Mouse (Mus musculus): ENCODE measurements around the gene Ntsr2. TPM values are rescaled to one million over a fixed set of nuclear protein-coding genes. Genes with fewer than 3 reads are reported as not detected.

The Ntsr2 gene
- polyA plus RNA-seq, 1 experiment, result 3.0 TPM

DNA sequence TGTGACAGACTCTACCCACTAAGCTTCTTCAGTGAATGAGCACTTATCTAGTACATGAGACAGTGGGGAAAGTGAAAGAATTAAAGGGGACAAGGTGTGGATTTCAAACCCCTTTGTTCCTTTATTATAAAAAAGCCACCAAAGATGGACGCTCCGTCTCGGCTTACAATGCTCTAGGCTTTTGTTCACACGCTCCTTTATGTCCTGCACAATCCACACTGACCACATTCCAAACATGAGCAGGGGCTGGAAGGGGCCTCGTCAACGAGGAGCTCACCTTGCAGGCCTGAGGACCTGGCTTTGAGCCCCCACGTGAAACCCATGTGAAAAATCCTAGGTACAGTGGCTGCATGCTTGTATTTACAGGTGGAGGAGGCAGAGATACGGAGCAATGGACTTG is 8.5 kb upstream of the Ntsr2 start:
- Histone ChIP-seq H3K4me3 (ENCODE audit: control insufficient read depth, insufficient read depth, low read length) (no peak overlapping the region), H3K36me3 (ENCODE audit: control insufficient read depth, insufficient read depth, low read length) (no peaks in the 10 kb centered on the region), H3K27me3 (ENCODE audit: control insufficient read depth, insufficient read depth, low read length) (no peaks in the 10 kb centered on the region), H3K4me1 (replicated peaks; ENCODE audit: control insufficient read depth, insufficient read depth, low read length) (no peaks in the 10 kb centered on the region), H3K27ac (ENCODE audit: control insufficient read depth, insufficient read depth, low read length) (no peak overlapping the region)
- DNase-seq, result no peak
- 87% methylated on average over 8 of the region's 8 CpGs for WGBS
- TF ChIP-seq POLR2A (IDR thresholded peaks at IDR 0.05; ENCODE audit: control insufficient read depth, extremely low read depth, insufficient read depth, low read length, poor library complexity), result no peak
- no peak for TF ChIP-seq CTCF (IDR thresholded peaks at IDR 0.05; ENCODE audit: borderline replicate concordance, control insufficient read depth, extremely low read depth, insufficient read depth, low read length, poor library complexity)

DNA sequence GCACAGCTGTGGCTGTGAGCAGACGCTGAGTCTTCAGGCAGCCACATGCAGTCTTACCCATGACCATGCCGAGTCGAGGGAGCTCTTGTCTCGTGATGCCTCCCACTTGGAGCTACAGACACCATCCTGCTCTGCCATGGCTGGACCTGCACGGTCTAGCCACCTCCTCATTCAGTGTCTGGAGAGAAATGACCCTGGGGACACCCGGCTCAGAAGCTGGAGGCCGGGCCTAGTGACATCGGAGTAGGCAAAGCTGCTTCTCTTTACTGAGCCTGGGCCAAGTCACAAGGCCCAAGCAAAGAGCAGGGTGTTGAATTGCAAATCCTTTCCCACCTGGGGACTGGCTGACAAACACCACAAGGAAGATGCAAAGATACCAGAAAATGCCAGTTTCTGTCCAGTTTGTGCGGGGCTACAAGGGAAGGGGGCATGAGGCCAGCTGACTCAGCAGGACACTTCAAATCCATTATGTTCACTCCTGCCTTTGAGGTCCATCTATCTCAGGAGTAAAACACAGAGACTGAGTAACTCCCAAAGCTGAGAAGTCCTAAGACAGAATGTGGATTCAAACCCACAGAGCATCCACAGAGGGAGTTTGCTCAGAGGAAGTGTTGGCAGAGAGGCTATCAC is 6.3 kb upstream of the Ntsr2 start:
- DNase-seq, result no peak
- WGBS, result 67% methylated on average over 9 of the region's 9 CpGs
- TF ChIP-seq CTCF (IDR thresholded peaks at IDR 0.05; ENCODE audit: borderline replicate concordance, control insufficient read depth, extremely low read depth, insufficient read depth, low read length, poor library complexity) (no peak), POLR2A (IDR thresholded peaks at IDR 0.05; ENCODE audit: control insufficient read depth, extremely low read depth, insufficient read depth, low read length, poor library complexity) (no peak)
- Histone ChIP-seq H3K4me3 (ENCODE audit: control insufficient read depth, insufficient read depth, low read length) (no peak overlapping the region), H3K4me1 (replicated peaks; ENCODE audit: control insufficient read depth, insufficient read depth, low read length) (no peaks in the 10 kb centered on the region), H3K36me3 (ENCODE audit: control insufficient read depth, insufficient read depth, low read length) (no peaks in the 10 kb centered on the region), H3K27ac (ENCODE audit: control insufficient read depth, insufficient read depth, low read length) (no peak overlapping the region), H3K27me3 (ENCODE audit: control insufficient read depth, insufficient read depth, low read length) (no peaks in the 10 kb centered on the region)

DNA sequence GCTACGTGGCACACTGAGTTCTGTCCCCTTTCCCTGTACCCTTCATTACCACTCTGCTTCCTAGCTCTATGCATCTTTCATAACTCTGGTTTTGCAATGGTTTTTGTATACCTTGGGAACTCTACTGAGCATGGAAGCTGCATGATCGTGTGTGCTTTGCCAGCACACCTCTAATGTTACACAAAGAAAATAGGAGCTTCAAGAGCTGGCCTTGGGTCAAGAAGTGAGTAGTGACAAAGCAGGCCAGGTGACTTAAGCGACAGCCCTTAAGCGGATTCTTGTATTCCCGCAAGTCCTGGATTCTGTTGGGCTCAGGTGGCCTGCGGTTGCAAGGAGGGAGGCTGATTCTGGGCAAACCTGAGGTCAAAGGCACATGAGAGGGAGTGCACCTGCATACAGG is 4.9 kb upstream of the Ntsr2 start:
- H3K36me3 ChIP-seq (ENCODE audit: control insufficient read depth, insufficient read depth, low read length), result no peaks in the 10 kb centered on the region
- no peaks in the 10 kb centered on the region for H3K4me1 ChIP-seq (replicated peaks; ENCODE audit: control insufficient read depth, insufficient read depth, low read length)
- no peak for DNase-seq
- no peaks in the 10 kb centered on the region for H3K27me3 ChIP-seq (ENCODE audit: control insufficient read depth, insufficient read depth, low read length)
- H3K4me3 ChIP-seq (ENCODE audit: control insufficient read depth, insufficient read depth, low read length), result no peak overlapping the region
- H3K27ac ChIP-seq (ENCODE audit: control insufficient read depth, insufficient read depth, low read length), result no peak overlapping the region
- 86% methylated on average over 6 of the region's 6 CpGs for WGBS
- TF ChIP-seq POLR2A (IDR thresholded peaks at IDR 0.05; ENCODE audit: control insufficient read depth, extremely low read depth, insufficient read depth, low read length, poor library complexity), result no peak
- no peak for TF ChIP-seq CTCF (IDR thresholded peaks at IDR 0.05; ENCODE audit: borderline replicate concordance, control insufficient read depth, extremely low read depth, insufficient read depth, low read length, poor library complexity)

DNA sequence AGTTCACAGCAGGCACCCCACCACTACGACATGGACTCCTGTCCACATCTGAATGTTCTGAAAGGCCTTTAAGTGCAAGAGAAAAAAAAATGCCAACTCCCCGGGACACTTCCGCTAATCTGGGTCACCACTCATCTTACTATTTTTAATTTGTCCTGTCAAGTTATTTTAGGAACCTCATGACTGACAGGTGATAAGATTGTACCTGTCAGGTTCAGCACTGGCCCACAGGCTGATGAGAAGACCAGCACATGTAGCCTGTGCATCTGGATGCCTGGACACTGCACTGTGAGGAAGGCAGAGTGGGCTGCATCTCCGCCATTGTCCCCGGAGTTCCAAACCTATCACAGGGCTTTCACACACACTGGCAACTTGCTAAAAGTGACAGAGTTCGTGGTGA is 3.4 kb upstream of the Ntsr2 start:
- no peak for DNase-seq

DNA sequence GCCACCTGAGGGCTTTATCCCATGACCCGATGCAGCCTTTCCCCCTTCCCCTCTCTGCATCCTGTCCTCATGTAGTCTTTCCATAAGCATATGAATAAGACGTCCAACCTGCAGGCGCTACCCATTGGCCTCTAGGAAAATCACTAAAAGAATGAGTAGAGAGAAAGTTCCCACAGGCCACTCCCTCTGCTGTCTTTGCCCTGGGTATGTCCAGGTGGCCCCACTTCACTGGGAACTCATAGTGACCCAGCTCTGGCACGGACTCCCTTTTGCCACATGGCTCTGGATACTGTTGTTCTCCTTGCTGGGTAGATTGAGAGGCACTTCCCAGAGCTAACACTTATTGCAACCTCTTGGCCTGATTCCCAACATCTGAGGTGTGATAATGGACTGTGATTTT is 2.4 kb downstream of the Ntsr2 start:
- Histone ChIP-seq H3K4me1 (replicated peaks; ENCODE audit: control insufficient read depth, insufficient read depth, low read length) (no peaks in the 10 kb centered on the region), H3K27ac (ENCODE audit: control insufficient read depth, insufficient read depth, low read length) (no peak overlapping the region), H3K27me3 (ENCODE audit: control insufficient read depth, insufficient read depth, low read length) (no peaks in the 10 kb centered on the region; the same call in 1 of the 2 replicates), H3K4me3 (ENCODE audit: control insufficient read depth, insufficient read depth, low read length) (no peak overlapping the region), H3K36me3 (ENCODE audit: control insufficient read depth, insufficient read depth, low read length) (no peaks in the 10 kb centered on the region)
- WGBS, result 82% methylated on average over 4 of the region's 4 CpGs
- no peak for TF ChIP-seq CTCF (IDR thresholded peaks at IDR 0.05; ENCODE audit: borderline replicate concordance, control insufficient read depth, extremely low read depth, insufficient read depth, low read length, poor library complexity)
- TF ChIP-seq POLR2A (IDR thresholded peaks at IDR 0.05; ENCODE audit: control insufficient read depth, extremely low read depth, insufficient read depth, low read length, poor library complexity), result no peak
- no peak for DNase-seq

More for the DNA sequence above, 3.4 kb upstream of the Ntsr2 start:
- Histone ChIP-seq H3K36me3 (ENCODE audit: control insufficient read depth, insufficient read depth, low read length) (no peaks in the 10 kb centered on the region), H3K4me3 (ENCODE audit: control insufficient read depth, insufficient read depth, low read length) (no peak overlapping the region), H3K27me3 (ENCODE audit: control insufficient read depth, insufficient read depth, low read length) (no peaks in the 10 kb centered on the region; the same call in 1 of the 2 replicates), H3K4me1 (replicated peaks; ENCODE audit: control insufficient read depth, insufficient read depth, low read length) (no peaks in the 10 kb centered on the region), H3K27ac (ENCODE audit: control insufficient read depth, insufficient read depth, low read length) (no peak overlapping the region)
- WGBS, result 86% methylated on average over 6 of the region's 6 CpGs
- TF ChIP-seq CTCF (IDR thresholded peaks at IDR 0.05; ENCODE audit: borderline replicate concordance, control insufficient read depth, extremely low read depth, insufficient read depth, low read length, poor library complexity) (no peak), POLR2A (IDR thresholded peaks at IDR 0.05; ENCODE audit: control insufficient read depth, extremely low read depth, insufficient read depth, low read length, poor library complexity) (no peak)

DNA sequence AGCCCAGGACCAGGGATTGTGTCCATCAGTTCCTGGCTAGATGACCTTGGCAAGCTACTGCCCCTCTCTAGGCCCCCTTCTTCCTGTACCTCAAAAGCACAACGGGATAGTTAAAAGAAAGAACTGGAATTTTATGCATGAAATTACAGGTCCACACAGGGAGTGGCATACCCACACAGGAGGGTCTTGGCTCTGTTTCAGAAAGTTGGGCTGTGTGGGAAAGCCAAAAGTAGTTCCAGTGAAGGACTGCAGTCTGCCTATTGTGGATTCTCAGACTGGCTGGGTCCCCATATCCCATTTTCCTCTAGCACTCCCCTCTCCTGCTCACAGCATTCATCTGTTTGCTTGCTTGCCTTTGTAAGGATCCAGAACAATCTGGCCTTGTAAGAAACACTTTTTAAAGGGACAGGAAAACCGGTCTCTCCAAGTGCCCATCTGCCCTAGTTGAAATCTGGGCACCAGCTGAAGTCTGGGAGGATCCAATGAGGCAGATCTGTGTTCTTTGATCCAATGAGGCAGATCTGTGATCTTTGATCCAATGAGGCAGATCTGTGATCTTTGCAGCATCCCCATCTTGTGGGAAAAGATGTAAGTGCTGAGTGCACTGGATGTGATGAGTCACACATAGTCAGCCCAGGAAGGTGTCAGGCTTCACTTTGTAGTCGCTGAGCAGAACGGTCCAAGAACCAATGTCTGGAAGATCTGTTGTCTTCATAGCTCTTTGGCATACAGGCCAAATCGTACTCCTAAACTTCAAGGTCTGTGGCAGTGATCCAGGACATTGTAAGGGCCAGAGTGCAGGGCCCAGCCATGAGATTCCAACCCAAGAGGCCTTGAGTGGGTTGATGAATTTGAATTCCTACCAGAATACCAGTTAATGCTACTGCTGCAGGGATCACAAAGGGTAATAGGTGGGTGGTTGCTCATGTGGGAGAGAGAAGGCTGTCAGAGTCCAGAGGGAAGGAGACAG is 4.0 kb downstream of the Ntsr2 start:
- no peaks in the 10 kb centered on the region; the same call in 1 of the 2 replicates for H3K27me3 ChIP-seq (ENCODE audit: control insufficient read depth, insufficient read depth, low read length)
- 79% methylated on average over 5 of the region's 5 CpGs for WGBS
- TF ChIP-seq CTCF (IDR thresholded peaks at IDR 0.05; ENCODE audit: borderline replicate concordance, control insufficient read depth, extremely low read depth, insufficient read depth, low read length, poor library complexity) (no peak), POLR2A (IDR thresholded peaks at IDR 0.05; ENCODE audit: control insufficient read depth, extremely low read depth, insufficient read depth, low read length, poor library complexity) (no peak)
- DNase-seq, result no peak
- no peaks in the 10 kb centered on the region for H3K4me1 ChIP-seq (replicated peaks; ENCODE audit: control insufficient read depth, insufficient read depth, low read length)
- H3K4me3 ChIP-seq (ENCODE audit: control insufficient read depth, insufficient read depth, low read length), result no peak overlapping the region
- no peaks in the 10 kb centered on the region for H3K36me3 ChIP-seq (ENCODE audit: control insufficient read depth, insufficient read depth, low read length)
- H3K27ac ChIP-seq (ENCODE audit: control insufficient read depth, insufficient read depth, low read length), result no peak overlapping the region
